In the genomic region with DNA sequence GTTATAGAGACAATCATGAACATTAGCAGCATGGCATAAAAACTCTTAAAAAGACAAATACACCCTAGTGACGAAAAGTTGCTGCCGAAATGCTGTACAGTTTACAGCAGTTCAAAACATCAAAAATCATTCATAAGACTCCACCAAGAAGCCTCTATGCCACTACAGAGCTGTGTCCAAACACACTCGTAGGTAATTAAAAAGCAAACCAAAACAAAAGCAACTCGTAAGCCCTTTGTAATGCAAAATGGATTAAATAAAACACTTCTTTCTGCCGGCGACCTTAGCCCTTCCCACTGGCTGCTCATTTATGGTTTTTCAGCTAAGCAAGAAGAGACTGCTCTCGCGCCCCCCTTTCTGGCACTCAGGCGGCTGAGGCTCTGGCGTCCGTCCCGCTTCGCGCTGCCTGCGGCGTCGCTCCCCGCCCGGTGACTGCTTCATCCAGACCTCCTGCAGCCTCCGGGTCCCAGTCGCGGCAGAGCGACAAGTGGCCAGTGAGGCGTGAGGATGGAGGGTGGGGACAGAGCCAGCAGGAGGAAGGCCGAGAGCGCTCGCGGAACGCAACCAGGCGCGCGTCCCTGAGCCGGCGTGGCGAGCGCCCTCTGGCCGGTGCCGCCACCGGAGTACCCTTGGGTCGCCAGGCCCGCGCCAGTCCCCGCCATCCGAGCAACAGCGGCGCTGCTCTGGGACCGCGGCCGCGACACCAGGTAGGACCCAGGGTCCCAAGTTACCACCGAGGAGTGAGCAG, we compare ENCODE assay signal across 8 mouse cellular contexts. TPM values are rescaled to one million over a fixed set of nuclear protein-coding genes. Genes with fewer than 3 reads are reported as not detected.
A peak's percentile ranks its signal among the peaks of the same experiment; 100 is the strongest.
DNase-seq lines count a peak whose midpoint lies in the region; ATAC-seq and TF ChIP-seq lines count a peak whose summit lies in the region.

Gene Prkcq, plus strand, starts transcription at position 355 of the 748 bp plus-strand sequence.

- 2% methylated on average over 50 of the region's 51 CpGs for WGBS in hindbrain, embryonic 16.5 days

- intact Hi-C loops in left cerebral cortex, adult 2 months (cut with DNase I), result loop anchor here (5.0 kb wide), 2 partner anchors 60 to 80 kb away; no protein-coding TSS in a partner anchor

- H3K27ac ChIP-seq in hindbrain, embryonic 16.5 days (ENCODE audit: low read depth, low read length), result peak within 1 kb of the TSS; percentile 77
- peak within 1 kb of the TSS; percentile 44 for H3K27ac ChIP-seq in left cerebral cortex, adult 2 months

- H3K4me1 ChIP-seq in hindbrain, embryonic 16.5 days (ENCODE audit: control insufficient read depth, insufficient read depth, low read depth, low read length), result peaks cover 7% of the 10 kb centered on the region
- peaks cover 71% of the 10 kb centered on the region for H3K4me1 ChIP-seq in megakaryocyte, embryonic 14.5 days

- peak within 1 kb of the TSS; percentile 78 for H3K9ac ChIP-seq in hindbrain, embryonic 16.5 days (ENCODE audit: low read depth, low read length)

- H3K9me3 ChIP-seq in hindbrain, embryonic 16.5 days (ENCODE audit: control insufficient read depth, low read length), result no peaks in the 10 kb centered on the region
- no peaks in the 10 kb centered on the region for H3K9me3 ChIP-seq in megakaryocyte, embryonic 14.5 days

- TF ChIP-seq CTCF in left cerebral cortex, adult 2 months (IDR thresholded peaks at IDR 0.05), result peak; percentile 19

- peak within 1 kb of the TSS; percentile 71 for H3K4me3 ChIP-seq in hindbrain, embryonic 16.5 days (ENCODE audit: low read length)
- H3K4me3 ChIP-seq in left cerebral cortex, adult 2 months, result peak within 1 kb of the TSS; percentile 52
- H3K4me3 ChIP-seq in megakaryocyte, embryonic 14.5 days (replicated peaks), result peak within 1 kb of the TSS; percentile 94

- no peaks in the 10 kb centered on the region; the same call in 1 of the 2 replicates for H3K27me3 ChIP-seq in hindbrain, embryonic 16.5 days (replicated peaks; ENCODE audit: control insufficient read depth, insufficient read depth, low read length)
- no peaks in the 10 kb centered on the region for H3K27me3 ChIP-seq in megakaryocyte, embryonic 14.5 days (replicated peaks)

- H3K4me2 ChIP-seq in hindbrain, embryonic 16.5 days (ENCODE audit: low read length), result peak within 1 kb of the TSS; percentile 69

- no peak for ATAC-seq in activated CD4-positive, CD25-positive, alpha-beta regulatory T cell, adult 4 months
- ATAC-seq in hindbrain, embryonic 16.5 days, result peak; percentile 91

- H3K36me3 ChIP-seq in hindbrain, embryonic 16.5 days (ENCODE audit: control insufficient read depth, insufficient read depth, low read length), result no peaks in the 10 kb centered on the region
- peaks cover 28% of the 10 kb centered on the region for H3K36me3 ChIP-seq in megakaryocyte, embryonic 14.5 days (replicated peaks; ENCODE audit: low read length)

- peak; percentile 24 to 33 for DNase-seq in cerebellum, postnatal 36 days
- peak; percentile 46 to 63 for DNase-seq in gastrocnemius, adult 8-10 months (ENCODE audit: low spot score in 2 of 2)
- peak; percentile 38 to 50 for DNase-seq in left cerebral cortex, adult 2 months (ENCODE audit: extremely low spot score in 1 of 2, low spot score in 2 of 2)
- DNase-seq in right cerebral cortex, postnatal 10 days (ENCODE audit: low spot score in 2 of 2), result peak; percentile 71 to 76
- peak; percentile 37 to 62 for DNase-seq in urinary bladder, postnatal 4 days (ENCODE audit: low spot score in 2 of 2)

RNA-seq across cellular contexts. Expression of gene Prkcq, which starts in this region (rescaled TPM):
- 100 to 1,000 TPM; 118 to 125 TPM for polyA plus RNA-seq in activated CD4-positive, CD25-positive, alpha-beta regulatory T cell, adult 4 months (2017; shearing (Covaris generic))
- total RNA-seq in gastrocnemius, adult 8-10 months (2022), result 10 to 100 TPM; 84.4 to 90.5 (median 86.1) TPM
- 20.1 and 20.8 TPM in 2 replicates for polyA plus RNA-seq in hindbrain, embryonic 16.5 days (2015; fragmentation: Nextera tagmentation; extraction: Ambion mirVana)
- 1 to 10 TPM; 6.8 to 7.5 TPM for total RNA-seq in left cerebral cortex, adult 2 months (2021)
- 11.0 and 22.0 TPM in 2 replicates for polyA plus RNA-seq in megakaryocyte, embryonic 14.5 days (2012; ENCODE audit: insufficient read depth, low replicate concordance)

Comparison
In these comparisons a context has a peak if more than half of its experiments do, and no peak if none do; other contexts are left out.
1. RNA of gene Prkcq (total RNA-seq): 84.4 to 90.5 TPM in gastrocnemius, adult 8-10 months; 6.8 to 7.5 TPM in left cerebral cortex, adult 2 months; every median in the first group is over 10 times any median in the second.
2. Peak in every context shown above with its lines, with median percentiles within 50 percentile points of each other: DNase-seq and H3K4me3 ChIP-seq.